Mouse (Mus musculus) spleen, adult 2 months (tissue): ENCODE data around the gene Tdrd7. TPM values are rescaled to one million over a fixed set of nuclear protein-coding genes. Genes with fewer than 3 reads are reported as not detected.

Experiments used
- DNase-seq, 2 experiments: peaks; one replicate each; pipeline versions ENCODE4 v3.0.0 to v3.0.0-alpha.2; 2012 to 2021; ENCODE audit warnings: low spot score in 2 of 2, low read depth in 1 of 2
- H3K27ac ChIP-seq: fragments of 200-500 bp; 2 replicates; pipeline ENCODE4 v1.5.1; 2012; ENCODE audit warnings: low read length, inconsistent platforms; ENCODE audit not compliant: insufficient read depth
- H3K27me3 ChIP-seq: fragments of 200-500 bp; 2 replicates; pipeline ENCODE4 v1.6.1; 2012; ENCODE audit warnings: mild to moderate bottlenecking, moderate library complexity, low read length, inconsistent platforms; ENCODE audit not compliant: control insufficient read depth, insufficient read depth
- H3K36me3 ChIP-seq: fragments of 200-500 bp; 2 replicates; pipeline ENCODE4 v1.6.1; 2012; ENCODE audit warnings: mild to moderate bottlenecking, low read length, inconsistent platforms; ENCODE audit not compliant: control insufficient read depth, insufficient read depth
- H3K4me1 ChIP-seq: fragments of 200-500 bp; 2 replicates; pipeline ENCODE4 v1.6.1; 2011; ENCODE audit warnings: inconsistent platforms; ENCODE audit not compliant: control insufficient read depth, insufficient read depth, insufficient read length
- H3K4me3 ChIP-seq: fragments of 200-500 bp; 2 replicates; pipeline ENCODE4 v1.5.1; 2011; ENCODE audit warnings: mild to moderate bottlenecking, inconsistent platforms; ENCODE audit not compliant: insufficient read depth, insufficient read length; ENCODE audit errors: extremely low read depth
- CTCF ChIP-seq: fragments of 200-500 bp; IDR thresholded peaks from 2 replicates; pipeline ENCODE4 v1.5.1; 2011; ENCODE audit warnings: mild to moderate bottlenecking, inconsistent platforms; ENCODE audit not compliant: insufficient read depth, insufficient read length, insufficient replicate concordance; ENCODE audit errors: extremely low read depth
- POLR2A ChIP-seq: fragments of 200-500 bp; IDR thresholded peaks from 2 replicates; pipeline ENCODE4 v1.6.1; 2011; ENCODE audit warnings: low read depth, low read length, inconsistent platforms
- WGBS: fragments of 180-500 bp; shearing (Covaris S2); methylation state at CpG from one replicate; pipeline ENCODE4 v1.1.7; 2018; 5-methylcytosine and 5-hydroxymethylcytosine counted together
- polyA plus RNA-seq: library from polyadenylated mRNA; depleted of rRNA; stranded (reverse); fragments of >200 nt; gene quantifications from 2 replicates; pipeline ENCODE4 v1.2.3, GENCODE M21; 2012; rRNA removed

Gene Tdrd7
- polyA plus RNA-seq, 1 experiment: 5.2 TPM

GRCm38 (mm10) chr4:46076892-46077291 is 111.8 kb downstream of the Tdrd7 start:
- TF ChIP-seq CTCF (no peak), POLR2A (no peak)
- no peak overlapping the region for H3K27ac ChIP-seq
- 61% methylated on average over 2 of the region's 2 CpGs for WGBS
- H3K36me3 ChIP-seq: no peaks in the 10 kb centered on the region
- H3K4me3 ChIP-seq: no peak overlapping the region
- no peaks in the 10 kb centered on the region for H3K27me3 ChIP-seq
- no peaks in the 10 kb centered on the region for H3K4me1 ChIP-seq
- no peak for DNase-seq

- WGBS: 92% methylated on average over 4 of the region's 4 CpGs
These were observed 115.1 kb downstream of the Tdrd7 start for GRCm38 (mm10) chr4:46080261-46080660.

DNA sequence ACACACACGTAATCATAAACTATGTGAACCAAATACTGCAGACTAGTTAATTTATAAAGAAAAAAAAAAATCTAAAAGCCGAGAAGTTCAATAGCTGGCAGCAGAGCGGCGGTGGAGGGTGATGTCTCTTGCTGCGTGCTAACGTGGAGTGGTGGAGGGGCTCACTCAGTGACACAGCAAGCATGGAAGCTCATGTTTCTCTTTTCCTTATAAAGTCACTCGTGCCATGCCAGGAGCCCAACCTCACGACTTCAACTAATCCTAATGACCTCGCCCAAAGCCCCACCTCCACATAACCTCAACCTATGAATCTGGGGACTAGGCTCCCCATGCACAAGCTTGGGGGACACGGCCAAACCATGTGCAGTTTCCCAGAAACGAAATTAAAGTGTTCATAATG is 117.4 kb downstream of the Tdrd7 start:
- TF ChIP-seq POLR2A (no peak), CTCF (no peak)
- Histone ChIP-seq H3K36me3 (no peaks in the 10 kb centered on the region), H3K27ac (no peak overlapping the region), H3K27me3 (no peaks in the 10 kb centered on the region), H3K4me3 (no peak overlapping the region), H3K4me1 (peaks cover 7% of the 10 kb centered on the region; the same call in 1 of the 2 replicates)
- WGBS: 85% methylated on average over 11 of the region's 11 CpGs
- no peak for DNase-seq

More at GRCm38 (mm10) chr4:46080261-46080660, 115.1 kb downstream of the Tdrd7 start:
- Histone ChIP-seq H3K27ac (no peak overlapping the region), H3K27me3 (no peaks in the 10 kb centered on the region), H3K4me1 (no peaks in the 10 kb centered on the region), H3K36me3 (no peaks in the 10 kb centered on the region), H3K4me3 (no peak overlapping the region)
- no peak for DNase-seq
- TF ChIP-seq CTCF: no peak
- TF ChIP-seq POLR2A: no peak

Other genes with a start within 250 kb of the Tdrd7 start
- 4.1 and 5.5 TPM in 2 replicates for gene Aldh1b1, start 166.3 kb upstream of the Tdrd7 start, polyA plus RNA-seq
- gene Igfbpl1, start 138.4 kb upstream of the Tdrd7 start, polyA plus RNA-seq: 0.05 TPM in 1 of 2 replicates, not detected in the other
- gene Stra6l, start 116.7 kb upstream of the Tdrd7 start, polyA plus RNA-seq: 4.8 and 6.6 TPM in 2 replicates
- gene Ccdc180, start 75.0 kb upstream of the Tdrd7 start, polyA plus RNA-seq: 0.04 TPM in 1 of 2 replicates, not detected in the other
- gene Tmod1, start 73.6 kb downstream of the Tdrd7 start, polyA plus RNA-seq: 2.9 and 5.2 TPM in 2 replicates
- 16.2 and 17.0 TPM in 2 replicates for gene Ncbp1, start 173.3 kb downstream of the Tdrd7 start, polyA plus RNA-seq
- 8.9 and 12.1 TPM in 2 replicates for gene Tstd2, start 173.4 kb downstream of the Tdrd7 start, polyA plus RNA-seq
- gene Xpa, start 231.0 kb downstream of the Tdrd7 start, polyA plus RNA-seq: 10.5 and 27.5 TPM in 2 replicates